Mouse (Mus musculus): ENCODE measurements around the gene Xpnpep1.

DNA sequence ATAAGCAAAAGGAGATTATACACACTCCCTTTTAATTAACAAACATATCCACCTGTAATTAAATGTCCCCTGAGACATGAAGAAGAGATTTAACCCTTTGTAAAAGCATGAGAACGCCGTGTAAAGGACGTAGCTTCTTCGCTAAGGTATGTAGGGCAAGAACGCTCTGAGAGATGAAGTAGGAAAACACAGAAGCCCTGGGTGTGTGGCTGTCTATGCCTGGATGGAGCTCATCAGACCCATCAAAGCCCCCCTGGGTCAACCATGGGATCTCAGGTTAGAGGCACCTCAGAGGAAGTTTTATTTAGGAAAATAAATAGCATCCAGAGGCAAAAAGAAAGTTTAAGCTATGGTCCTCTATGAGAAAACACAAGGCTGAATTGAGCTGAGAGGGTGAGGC is 37.3 kb upstream of the Xpnpep1 start:
- TF ChIP-seq CTCF (IDR thresholded peaks at IDR 0.05; ENCODE audit: insufficient read depth, low read depth, low read length) (no peak), POLR2A (IDR thresholded peaks at IDR 0.05; ENCODE audit: insufficient read depth, low read depth, low read length) (no peak)

Measured in olfactory bulb, adult 2 months (tissue).